Mouse (Mus musculus): ENCODE data around the gene Dedd2. TPM values are rescaled to one million over a fixed set of nuclear protein-coding genes. Genes with fewer than 3 reads are reported as not detected.

The Dedd2 gene
- polyA plus RNA-seq, 1 experiment = 109 TPM

DNA sequence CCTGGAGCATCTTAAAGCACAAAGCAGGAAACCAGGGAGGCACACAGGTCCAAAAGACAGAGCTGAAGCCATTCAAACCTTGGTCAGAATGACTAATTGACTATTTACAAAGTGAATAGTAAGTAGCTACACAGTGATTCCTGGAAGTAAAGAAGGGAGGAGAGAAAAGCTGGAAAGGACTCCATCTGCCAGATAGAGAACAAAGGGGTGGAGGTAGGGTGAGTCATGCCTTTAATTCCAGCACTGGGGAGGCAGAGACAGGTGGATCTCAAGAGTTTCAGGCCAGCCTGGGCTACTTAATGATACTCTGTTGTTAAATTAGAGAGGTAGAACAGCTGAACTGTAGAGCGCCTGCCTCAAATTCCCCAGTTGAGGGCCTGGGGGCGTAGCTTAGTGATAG is 6.2 kb downstream of the Dedd2 start:
- TF ChIP-seq CTCF (IDR thresholded peaks at IDR 0.05; ENCODE audit: control insufficient read depth, insufficient read depth, low read length) = no peak
- TF ChIP-seq POLR2A (IDR thresholded peaks at IDR 0.05; ENCODE audit: borderline replicate concordance, control insufficient read depth, low read depth, low read length) = no peak
- H3K4me1 ChIP-seq (ENCODE audit: control insufficient read depth, insufficient read depth, low read length) = peaks cover 14% of the 10 kb centered on the region
- no peak overlapping the region for H3K27ac ChIP-seq (ENCODE audit: control insufficient read depth, insufficient read depth, low read depth, low read length, poor library complexity)
- WGBS = 90% methylated on average over 2 of the region's 2 CpGs
- H3K4me3 ChIP-seq (replicated peaks; ENCODE audit: control insufficient read depth, low read depth, low read length) = no peak overlapping the region

- no peak overlapping the region for H3K4me3 ChIP-seq (replicated peaks; ENCODE audit: control insufficient read depth, low read depth, low read length)
- no peak for TF ChIP-seq POLR2A (IDR thresholded peaks at IDR 0.05; ENCODE audit: borderline replicate concordance, control insufficient read depth, low read depth, low read length)
- no peak for TF ChIP-seq CTCF (IDR thresholded peaks at IDR 0.05; ENCODE audit: control insufficient read depth, insufficient read depth, low read length)
- peak overlapping the region; percentile 76; the same call in 1 of the 2 replicates for H3K27ac ChIP-seq (ENCODE audit: control insufficient read depth, insufficient read depth, low read depth, low read length, poor library complexity)
- 3% methylated on average over 3 of the region's 3 CpGs for WGBS
- peaks cover 14% of the 10 kb centered on the region for H3K4me1 ChIP-seq (ENCODE audit: control insufficient read depth, insufficient read depth, low read length)
Measured at GRCm38 (mm10) chr7:25213099-25213498, 7.3 kb downstream of the Dedd2 start.

GRCm38 (mm10) chr7:25210482-25210881 is 9.9 kb downstream of the Dedd2 start:
- no peak for TF ChIP-seq POLR2A (IDR thresholded peaks at IDR 0.05; ENCODE audit: borderline replicate concordance, control insufficient read depth, low read depth, low read length)
- no peak for TF ChIP-seq CTCF (IDR thresholded peaks at IDR 0.05; ENCODE audit: control insufficient read depth, insufficient read depth, low read length)
- peaks cover 16% of the 10 kb centered on the region for H3K4me1 ChIP-seq (ENCODE audit: control insufficient read depth, insufficient read depth, low read length)
- WGBS = 82% methylated on average over 4 of the region's 4 CpGs
- H3K27ac ChIP-seq (ENCODE audit: control insufficient read depth, insufficient read depth, low read depth, low read length, poor library complexity) = no peak overlapping the region
- no peak overlapping the region for H3K4me3 ChIP-seq (replicated peaks; ENCODE audit: control insufficient read depth, low read depth, low read length)

- peak overlapping the region; percentile 42 for H3K27ac ChIP-seq (ENCODE audit: control insufficient read depth, insufficient read depth, low read depth, low read length, poor library complexity)
- no peak for TF ChIP-seq POLR2A (IDR thresholded peaks at IDR 0.05; ENCODE audit: borderline replicate concordance, control insufficient read depth, low read depth, low read length)
- TF ChIP-seq CTCF (IDR thresholded peaks at IDR 0.05; ENCODE audit: control insufficient read depth, insufficient read depth, low read length) = no peak
- WGBS = 64% methylated on average over 3 of the region's 3 CpGs
- peak overlapping the region; percentile 23 for H3K4me3 ChIP-seq (replicated peaks; ENCODE audit: control insufficient read depth, low read depth, low read length)
- peaks cover 12% of the 10 kb centered on the region for H3K4me1 ChIP-seq (ENCODE audit: control insufficient read depth, insufficient read depth, low read length)
Measured at GRCm38 (mm10) chr7:25209161-25209622, 11.2 kb downstream of the Dedd2 start.

DNA sequence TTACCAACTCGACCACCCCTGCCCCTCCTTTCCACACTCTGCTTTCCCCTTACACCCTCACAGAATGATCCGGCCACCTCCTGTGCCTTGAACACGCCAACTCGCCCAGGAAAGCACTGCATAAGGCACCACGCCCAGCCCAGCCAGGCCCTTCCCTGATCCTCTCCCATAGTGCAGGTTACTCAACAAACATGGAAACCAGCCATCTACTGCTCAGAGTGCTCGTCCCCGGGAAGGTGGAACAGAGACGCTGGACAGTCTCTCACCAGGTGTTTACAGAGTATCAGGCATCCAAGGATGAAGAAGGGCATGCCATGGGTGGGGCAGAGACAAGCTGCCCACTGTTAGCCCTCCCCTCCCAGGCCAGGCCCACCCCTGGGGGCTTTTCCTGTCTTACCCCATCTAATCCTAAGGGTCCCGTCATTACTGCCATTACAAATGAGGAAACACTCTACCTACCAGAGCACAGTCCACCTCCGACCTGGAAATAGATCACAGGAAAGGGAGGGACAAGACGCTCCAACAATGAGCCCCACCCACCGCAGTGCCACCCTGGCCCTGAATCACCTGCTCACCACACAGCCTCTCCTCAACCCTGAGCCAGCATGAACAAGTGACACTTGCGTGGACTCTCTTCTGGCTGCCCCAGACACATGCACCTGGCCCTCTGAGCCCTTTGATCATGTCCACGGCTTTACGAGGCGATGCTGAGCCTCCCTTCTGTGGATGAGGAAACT is 14.2 kb downstream of the Dedd2 start:
- peak overlapping the region; percentile 97 for H3K27ac ChIP-seq (ENCODE audit: control insufficient read depth, insufficient read depth, low read depth, low read length, poor library complexity)
- TF ChIP-seq CTCF (IDR thresholded peaks at IDR 0.05; ENCODE audit: control insufficient read depth, insufficient read depth, low read length) = 0 out of 2 replicates have a peak, but pooled peaks have one; percentile 1
- no peak for TF ChIP-seq POLR2A (IDR thresholded peaks at IDR 0.05; ENCODE audit: borderline replicate concordance, control insufficient read depth, low read depth, low read length)
- H3K4me1 ChIP-seq (ENCODE audit: control insufficient read depth, insufficient read depth, low read length) = peaks cover 8% of the 10 kb centered on the region
- WGBS = 56% methylated on average over 16 of the region's 16 CpGs
- peak overlapping the region; percentile 49 for H3K4me3 ChIP-seq (replicated peaks; ENCODE audit: control insufficient read depth, low read depth, low read length)

DNA sequence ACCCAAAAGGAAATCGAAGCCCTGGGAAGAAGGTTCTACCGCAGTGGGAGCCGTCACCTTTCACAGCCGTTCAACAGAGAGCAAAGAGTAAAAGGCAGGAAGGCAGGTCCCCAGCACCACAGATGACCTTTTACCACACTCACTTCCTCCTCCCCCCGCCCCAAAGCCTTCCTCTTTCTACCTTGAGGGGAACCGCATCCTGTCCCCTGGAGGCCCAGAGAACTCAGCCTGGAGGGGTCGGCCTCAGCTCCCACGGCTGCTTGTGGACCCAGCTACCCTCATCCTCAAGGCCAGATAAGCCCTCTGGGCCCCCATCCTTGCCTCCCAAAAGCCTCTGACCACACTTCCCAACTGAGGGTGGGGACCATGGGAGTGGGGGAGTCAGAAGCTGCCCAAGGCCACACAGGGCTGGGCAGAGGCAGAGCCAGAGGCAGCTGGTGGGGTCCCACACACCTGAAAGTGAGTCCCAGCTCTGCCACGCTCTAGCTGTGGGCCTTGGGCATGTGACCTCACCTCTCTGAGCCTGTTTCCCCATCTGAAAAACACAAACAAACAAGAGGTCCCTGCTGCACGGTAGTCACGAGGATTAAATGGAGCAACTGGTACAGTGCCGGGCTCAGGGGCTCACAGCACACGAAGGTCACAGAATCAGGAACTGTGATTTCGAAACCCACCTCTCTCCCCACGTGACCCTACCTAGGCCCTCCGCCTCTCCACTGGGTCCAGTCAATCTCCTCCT is 14.9 kb downstream of the Dedd2 start:
- Histone ChIP-seq H3K4me1 (ENCODE audit: control insufficient read depth, insufficient read depth, low read length) (peaks cover 8% of the 10 kb centered on the region), H3K4me3 (replicated peaks; ENCODE audit: control insufficient read depth, low read depth, low read length) (peak overlapping the region; percentile 49), H3K27ac (ENCODE audit: control insufficient read depth, insufficient read depth, low read depth, low read length, poor library complexity) (peak overlapping the region; percentile 97)
- TF ChIP-seq CTCF (IDR thresholded peaks at IDR 0.05; ENCODE audit: control insufficient read depth, insufficient read depth, low read length) = no peak
- 0 out of 2 replicates have a peak, but pooled peaks have one; percentile 37 for TF ChIP-seq POLR2A (IDR thresholded peaks at IDR 0.05; ENCODE audit: borderline replicate concordance, control insufficient read depth, low read depth, low read length)
- WGBS = 15% methylated on average over 16 of the region's 16 CpGs

DNA sequence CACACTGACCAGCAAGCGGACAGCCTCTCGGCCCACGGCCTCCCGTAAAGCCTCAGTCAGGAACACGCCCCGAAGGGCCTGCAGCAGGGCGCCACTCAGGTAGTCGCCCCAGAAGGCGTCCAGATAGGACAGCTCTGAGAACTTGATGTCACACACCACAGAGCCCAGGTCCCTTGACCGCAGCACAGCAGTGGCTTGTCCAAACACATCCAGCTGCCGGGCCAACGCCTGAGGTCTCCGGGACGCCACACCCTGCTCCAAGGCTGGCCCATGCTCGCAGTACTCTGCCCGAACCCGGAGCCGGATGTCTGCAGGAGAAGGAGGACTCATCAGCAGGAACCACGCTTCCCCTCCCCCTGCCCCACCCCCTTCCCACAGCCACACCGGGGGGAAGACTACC is 16.8 kb downstream of the Dedd2 start:
- Histone ChIP-seq H3K27ac (ENCODE audit: control insufficient read depth, insufficient read depth, low read depth, low read length, poor library complexity) (no peak overlapping the region; the same call in 1 of the 2 replicates), H3K4me3 (replicated peaks; ENCODE audit: control insufficient read depth, low read depth, low read length) (no peak overlapping the region), H3K4me1 (ENCODE audit: control insufficient read depth, insufficient read depth, low read length) (peaks cover 3% of the 10 kb centered on the region)
- TF ChIP-seq CTCF (IDR thresholded peaks at IDR 0.05; ENCODE audit: control insufficient read depth, insufficient read depth, low read length) (no peak), POLR2A (IDR thresholded peaks at IDR 0.05; ENCODE audit: borderline replicate concordance, control insufficient read depth, low read depth, low read length) (no peak; the same call in 1 of the 2 replicates)
- 62% methylated on average over 20 of the region's 20 CpGs for WGBS

DNA sequence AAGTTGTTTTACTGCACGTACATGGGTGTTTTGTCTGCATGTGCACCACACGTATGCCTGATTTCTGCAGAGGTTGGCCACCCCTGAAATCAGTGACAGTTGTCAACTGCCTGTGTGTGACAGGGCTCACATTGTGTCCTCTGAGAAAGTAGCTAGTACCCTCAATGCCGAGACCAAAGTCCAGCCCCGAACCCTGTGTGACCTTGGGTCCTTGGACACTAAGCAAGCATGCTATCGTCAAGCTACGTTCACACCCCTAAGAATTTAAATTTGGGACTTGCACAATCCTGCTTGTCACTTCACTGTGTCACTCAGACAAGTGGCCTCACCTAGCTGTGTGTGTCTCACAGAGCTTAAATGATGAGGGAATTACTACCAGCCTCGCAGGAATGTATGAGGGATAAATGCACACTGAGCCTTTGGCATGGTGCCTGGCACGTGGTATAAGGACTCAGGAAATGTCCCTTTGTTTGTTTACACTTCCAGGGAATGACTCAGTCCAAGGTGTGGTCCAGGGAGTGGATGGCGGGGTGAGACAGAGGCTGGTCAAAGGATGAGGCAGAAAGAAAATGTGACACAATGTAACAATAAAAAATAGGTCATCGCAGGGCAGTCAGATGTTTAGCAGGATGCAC is 22.9 kb downstream of the Dedd2 start:
- 68% methylated on average over 10 of the region's 10 CpGs for WGBS
- H3K4me1 ChIP-seq (ENCODE audit: control insufficient read depth, insufficient read depth, low read length) = no peaks in the 10 kb centered on the region; the same call in 1 of the 2 replicates
- H3K4me3 ChIP-seq (replicated peaks; ENCODE audit: control insufficient read depth, low read depth, low read length) = no peak overlapping the region
- TF ChIP-seq POLR2A (IDR thresholded peaks at IDR 0.05; ENCODE audit: borderline replicate concordance, control insufficient read depth, low read depth, low read length) (no peak), CTCF (IDR thresholded peaks at IDR 0.05; ENCODE audit: control insufficient read depth, insufficient read depth, low read length) (no peak)
- no peak overlapping the region for H3K27ac ChIP-seq (ENCODE audit: control insufficient read depth, insufficient read depth, low read depth, low read length, poor library complexity)
